Mouse (Mus musculus) liver, postnatal 0 days (tissue): ENCODE data around the gene Gpr183. TPM values are rescaled to one million over a fixed set of nuclear protein-coding genes. Genes with fewer than 3 reads are reported as not detected.

ENCODE experiments used
- ATAC-seq: fragments of 200-750 bp; cut with Nextera tagmentation; 2 replicates; pipeline ENCODE4 v1.8.0; 2017; ENCODE audit warnings: mild to moderate bottlenecking, moderate library complexity
- DNase-seq: peaks from one replicate; pipeline ENCODE4 v3.0.0-alpha.2; 2016
- H3K27ac ChIP-seq: fragments of 300-500 bp; sonication (generic); 2 replicates; pipeline ENCODE4 v1.5.1; 2014; ENCODE audit warnings: antibody characterized with exemption, moderate library complexity, mild to moderate bottlenecking, low read depth
- H3K27me3 ChIP-seq: fragments of 300-500 bp; sonication (generic); 2 replicates; pipeline ENCODE4 v1.6.1; 2014; ENCODE audit warnings: low read length, control low read depth, mixed read lengths; ENCODE audit not compliant: insufficient read depth
- H3K36me3 ChIP-seq: fragments of 300-500 bp; sonication (generic); replicated peaks from 2 replicates; pipeline ENCODE4 v1.6.1; 2014; ENCODE audit warnings: mild to moderate bottlenecking, control low read depth, low read length, moderate library complexity, mixed read lengths; ENCODE audit not compliant: insufficient read depth
- H3K4me1 ChIP-seq: fragments of 300-500 bp; sonication (generic); 2 replicates; pipeline ENCODE4 v1.6.1; 2014; ENCODE audit warnings: antibody characterized with exemption, mild to moderate bottlenecking, control low read depth; ENCODE audit not compliant: insufficient read depth
- H3K4me2 ChIP-seq: fragments of 300-500 bp; sonication (generic); 2 replicates; pipeline ENCODE4 v1.6.1; 2014; ENCODE audit warnings: low read depth, mild to moderate bottlenecking, low read length, moderate library complexity, mixed read lengths
- H3K4me3 ChIP-seq: fragments of 300-500 bp; sonication (generic); 2 replicates; pipeline ENCODE4 v1.5.1; 2014; ENCODE audit warnings: low read depth, low read length
- H3K9ac ChIP-seq: fragments of 300-500 bp; sonication (generic); replicated peaks from 2 replicates; pipeline ENCODE4 v1.6.1; 2014; ENCODE audit warnings: mild to moderate bottlenecking, moderate library complexity
- H3K9me3 ChIP-seq: fragments of 300-500 bp; sonication (generic); 2 replicates; pipeline ENCODE4 v1.6.1; 2016; ENCODE audit warnings: mild to moderate bottlenecking, control low read depth, low read length, mixed read lengths
- CTCF ChIP-seq: sonication (generic); IDR thresholded peaks from 2 replicates; pipeline ENCODE4 v1.5.1; 2016; ENCODE audit warnings: antibody characterized with exemption, low read depth
- EP300 ChIP-seq: IDR thresholded peaks from 2 replicates; pipeline ENCODE4 v1.6.1; 2016; ENCODE audit warnings: antibody characterized with exemption, low read depth, mild to moderate bottlenecking
- WGBS: fragments of 180-500 bp; shearing (Covaris S2); extraction: QIAGEN DNeasy Blood & Tissue Kit; methylation state at CpG from one replicate; pipeline ENCODE4 v1.1.7; 2014; ENCODE audit not compliant: insufficient replicate concordance; 5-methylcytosine and 5-hydroxymethylcytosine counted together
- polyA plus RNA-seq: library from polyadenylated mRNA; unstranded; fragments of >200 nt; fragmentation: Nextera tagmentation; extraction: Ambion mirVana; gene quantifications from 2 replicates; pipeline ENCODE4 v1.2.1, GENCODE M21; 2015

Gpr183 gene
- polyA plus RNA-seq, 1 experiment from 2014 or later = 0.95 TPM

- DNase-seq = peak; percentile 9
- no peak for TF ChIP-seq EP300
- TF ChIP-seq CTCF = no peak
- H3K27me3 ChIP-seq = no peaks in the 10 kb centered on the region
- no peaks in the 10 kb centered on the region for H3K9me3 ChIP-seq
- ATAC-seq = no peak
- no peak overlapping the region for H3K27ac ChIP-seq
- no peak overlapping the region for H3K4me2 ChIP-seq
- no peaks in the 10 kb centered on the region for H3K36me3 ChIP-seq
- H3K4me1 ChIP-seq = peaks cover 14% of the 10 kb centered on the region
- WGBS = 87% methylated on average over 6 of the region's 6 CpGs
- H3K4me3 ChIP-seq = no peak overlapping the region
- no peak overlapping the region for H3K9ac ChIP-seq
These were observed 38.1 kb downstream of the Gpr183 start for GRCm38 (mm10) chr14:121926901-121927300.

DNA sequence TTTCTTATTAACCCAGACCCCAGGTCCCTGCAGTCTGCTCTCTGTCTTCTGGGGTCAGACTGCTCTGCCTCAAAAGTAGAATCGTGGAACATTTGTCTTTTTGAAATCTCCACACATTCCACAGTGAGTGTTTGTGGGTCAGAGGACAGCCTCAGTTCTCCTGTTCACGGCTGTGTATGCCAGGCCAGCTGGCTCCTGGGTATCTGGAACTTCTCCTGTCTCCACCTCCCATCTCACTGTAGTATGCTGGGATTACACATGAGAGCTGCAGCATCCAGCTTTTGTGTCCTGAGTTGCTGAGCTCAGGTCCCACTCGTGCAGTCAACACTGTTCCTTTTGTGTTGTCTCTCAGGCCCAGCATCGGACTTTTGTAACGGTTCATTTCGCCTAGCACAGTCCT, 40.1 kb downstream of the Gpr183 start:
- 80% methylated on average over 6 of the region's 6 CpGs for WGBS
- DNase-seq = peak; percentile 10
- no peak overlapping the region for H3K9ac ChIP-seq

DNA sequence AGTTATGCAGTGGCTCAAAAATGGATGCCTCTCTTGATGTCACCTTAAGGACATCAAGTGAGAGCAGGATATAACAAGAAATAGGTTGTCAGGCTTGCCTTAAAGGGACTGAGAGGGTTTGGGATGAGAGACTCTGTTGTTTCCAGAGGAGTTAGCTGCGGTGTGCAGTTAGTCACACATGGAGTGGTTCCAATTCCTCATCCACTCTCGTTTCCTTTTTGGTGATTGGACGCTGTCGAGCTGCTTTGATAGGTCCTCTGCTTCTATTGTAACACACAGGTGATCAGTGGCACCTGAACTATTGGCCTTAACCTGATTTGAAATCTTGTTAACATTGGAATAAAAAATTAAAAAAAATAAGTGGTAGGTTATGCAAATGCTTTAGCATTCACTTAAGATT, 42.3 kb downstream of the Gpr183 start:
- 80% methylated on average over 4 of the region's 4 CpGs for WGBS

More for the DNA sequence above, 40.1 kb downstream of the Gpr183 start:
- no peak overlapping the region for H3K27ac ChIP-seq
- H3K4me3 ChIP-seq = no peak overlapping the region
- no peak overlapping the region for H3K4me2 ChIP-seq
- no peak; the same call in 1 of the 2 replicates for ATAC-seq
- 0 out of 2 replicates have a peak, but pooled peaks cover 2% of the 10 kb centered on the region for H3K36me3 ChIP-seq
- H3K27me3 ChIP-seq = no peaks in the 10 kb centered on the region
- H3K9me3 ChIP-seq = no peaks in the 10 kb centered on the region
- TF ChIP-seq CTCF (no peak), EP300 (no peak)
- peaks cover 7% of the 10 kb centered on the region for H3K4me1 ChIP-seq

GRCm38 (mm10) chr14:121922016-121922415, 43.0 kb downstream of the Gpr183 start:
- no peak overlapping the region for H3K9ac ChIP-seq
- DNase-seq (peak; percentile 11), ATAC-seq (no peak)
- no peaks in the 10 kb centered on the region for H3K27me3 ChIP-seq
- H3K4me1 ChIP-seq = 0 out of 2 replicates have a peak, but pooled peaks cover 2% of the 10 kb centered on the region
- TF ChIP-seq CTCF (no peak), EP300 (no peak)
- no peak overlapping the region for H3K4me2 ChIP-seq
- no peaks in the 10 kb centered on the region for H3K9me3 ChIP-seq
- H3K27ac ChIP-seq = no peak overlapping the region
- WGBS = 72% methylated on average over 4 of the region's 4 CpGs
- H3K36me3 ChIP-seq = 0 out of 2 replicates have a peak, but pooled peaks cover 5% of the 10 kb centered on the region
- no peak overlapping the region for H3K4me3 ChIP-seq

More for the DNA sequence above, 42.3 kb downstream of the Gpr183 start:
- H3K4me2 ChIP-seq = no peak overlapping the region
- H3K27me3 ChIP-seq = no peaks in the 10 kb centered on the region
- no peak overlapping the region for H3K27ac ChIP-seq
- ATAC-seq = no peak
- H3K9me3 ChIP-seq = no peaks in the 10 kb centered on the region
- H3K4me1 ChIP-seq = 0 out of 2 replicates have a peak, but pooled peaks cover 2% of the 10 kb centered on the region
- H3K9ac ChIP-seq = no peak overlapping the region
- DNase-seq = peak; percentile 7
- H3K4me3 ChIP-seq = no peak overlapping the region
- TF ChIP-seq EP300 (no peak), CTCF (no peak)
- H3K36me3 ChIP-seq = 0 out of 2 replicates have a peak, but pooled peaks cover 2% of the 10 kb centered on the region

- ATAC-seq (no peak), DNase-seq (peak; percentile 22)
- H3K36me3 ChIP-seq = peaks cover 5% of the 10 kb centered on the region; the same call in 1 of the 2 replicates
- 0 out of 2 replicates have a peak, but pooled peaks cover 2% of the 10 kb centered on the region for H3K4me1 ChIP-seq
- no peak overlapping the region for H3K4me3 ChIP-seq
- H3K27ac ChIP-seq = no peak overlapping the region
- TF ChIP-seq CTCF (no peak), EP300 (no peak)
- WGBS = 78% methylated on average over 12 of the region's 12 CpGs
- no peaks in the 10 kb centered on the region for H3K27me3 ChIP-seq
- H3K4me2 ChIP-seq = no peak overlapping the region
- H3K9me3 ChIP-seq = no peaks in the 10 kb centered on the region
- H3K9ac ChIP-seq = no peak overlapping the region; the same call in 1 of the 2 replicates
These were observed 44.4 kb downstream of the Gpr183 start for GRCm38 (mm10) chr14:121920511-121921124.

- WGBS = 9% methylated on average over 3 of the region's 3 CpGs
- Histone ChIP-seq H3K9me3 (no peaks in the 10 kb centered on the region), H3K4me3 (no peak overlapping the region), H3K27ac (no peak overlapping the region), H3K4me1 (0 out of 2 replicates have a peak, but pooled peaks cover 2% of the 10 kb centered on the region), H3K36me3 (peaks cover 5% of the 10 kb centered on the region; the same call in 1 of the 2 replicates), H3K27me3 (no peaks in the 10 kb centered on the region), H3K9ac (no peak overlapping the region), H3K4me2 (no peak overlapping the region)
- TF ChIP-seq EP300 (no peak), CTCF (peak; percentile 71)
- ATAC-seq (no peak), DNase-seq (peak; percentile 11)
These were observed 45.2 kb downstream of the Gpr183 start for GRCm38 (mm10) chr14:121919752-121920151.
